Mouse (Mus musculus): ENCODE measurements around the gene Rbpj.
"Not testable (repeated sequence)": the region's sequence is repeated elsewhere in the genome, so short reads cannot be mapped to it uniquely, and the experiment has no call there.

Rbpj gene

GRCm38 (mm10) chr5:53599116-53599515, 133.2 kb downstream of the Rbpj start:
- DNase-seq = no peak

- DNase-seq = no peak
Measured at GRCm38 (mm10) chr5:53602194-53602593, 136.2 kb downstream of the Rbpj start.

- no peak for DNase-seq
Measured at GRCm38 (mm10) chr5:53605450-53605849, 139.5 kb downstream of the Rbpj start.

- DNase-seq = no peak
Measured at GRCm38 (mm10) chr5:53607230-53607996, 141.5 kb downstream of the Rbpj start.

GRCm38 (mm10) chr5:53618844-53619243, 152.9 kb downstream of the Rbpj start:
- DNase-seq = no peak

- no peak for DNase-seq
Measured at GRCm38 (mm10) chr5:53632026-53632425, 166.1 kb downstream of the Rbpj start.

GRCm38 (mm10) chr5:53636795-53637194, 170.8 kb downstream of the Rbpj start:
- no peak for DNase-seq

- no peak for DNase-seq
Measured at GRCm38 (mm10) chr5:53637206-53637605, 171.3 kb downstream of the Rbpj start.

- DNase-seq = no peak
Measured at GRCm38 (mm10) chr5:53638647-53639046, 172.7 kb downstream of the Rbpj start.

GRCm38 (mm10) chr5:53646669-53647068, 180.7 kb downstream of the Rbpj start:
- DNase-seq = no peak

- no peak for DNase-seq
Measured at GRCm38 (mm10) chr5:53647358-53647757, 181.4 kb downstream of the Rbpj start.

GRCm38 (mm10) chr5:53656596-53656995, 190.6 kb downstream of the Rbpj start:
- DNase-seq = no peak

- no peak for DNase-seq
Measured at GRCm38 (mm10) chr5:53657925-53658324, 192.0 kb downstream of the Rbpj start.

GRCm38 (mm10) chr5:53661508-53661907, 195.6 kb downstream of the Rbpj start:
- no peak for DNase-seq

- no peak for DNase-seq
Measured at GRCm38 (mm10) chr5:53662413-53662812, 196.5 kb downstream of the Rbpj start.

- no peak for DNase-seq
Measured at GRCm38 (mm10) chr5:53663665-53664064, 197.7 kb downstream of the Rbpj start.

GRCm38 (mm10) chr5:53668021-53668420, 202.1 kb downstream of the Rbpj start:
- no peak for DNase-seq

GRCm38 (mm10) chr5:53670321-53670938, 204.5 kb downstream of the Rbpj start:
- no peak for DNase-seq

GRCm38 (mm10) chr5:53671507-53671906, 205.6 kb downstream of the Rbpj start:
- DNase-seq = no peak

GRCm38 (mm10) chr5:53672352-53672751, 206.4 kb downstream of the Rbpj start:
- DNase-seq = peak; percentile 25

GRCm38 (mm10) chr5:53673493-53674150, 207.7 kb downstream of the Rbpj start:
- not testable (repeated sequence) for DNase-seq

GRCm38 (mm10) chr5:53676671-53677070, 210.7 kb downstream of the Rbpj start:
- DNase-seq = no peak

GRCm38 (mm10) chr5:53678036-53678767, 212.2 kb downstream of the Rbpj start:
- no peak for DNase-seq
